Mouse (Mus musculus): ENCODE data around the gene Nkd1.

- TF ChIP-seq MAFK (IDR thresholded peaks at IDR 0.05; ENCODE audit: insufficient read depth, low read depth, low read length) (no peak), HCFC1 (IDR thresholded peaks at IDR 0.05; ENCODE audit: borderline replicate concordance, insufficient read depth, low read length) (no peak), ZC3H11A (IDR thresholded peaks at IDR 0.05; ENCODE audit: borderline replicate concordance, low read depth, low read length) (no peak), ZNF384 (IDR thresholded peaks at IDR 0.05; ENCODE audit: low read depth, low read length) (no peak), CHD2 (IDR thresholded peaks at IDR 0.05; ENCODE audit: low read depth, low read length) (no peak)
Measured at GRCm38 (mm10) chr8:88512094-88512794, 8.9 kb upstream of the Nkd1 start.
